Mouse (Mus musculus) T-helper 1 cell (primary cell): ENCODE data around the gene Cgref1.

ENCODE experiments used
- in situ Hi-C: fragments of 300-600 bp; cut with MboI, MseI; formaldehyde crosslinking; loops from one replicate; pipeline ENCODE4 v1.15.1; 2025; ENCODE audit warnings: high pct_unique_total_duplicates

Gene Cgref1

DNA sequence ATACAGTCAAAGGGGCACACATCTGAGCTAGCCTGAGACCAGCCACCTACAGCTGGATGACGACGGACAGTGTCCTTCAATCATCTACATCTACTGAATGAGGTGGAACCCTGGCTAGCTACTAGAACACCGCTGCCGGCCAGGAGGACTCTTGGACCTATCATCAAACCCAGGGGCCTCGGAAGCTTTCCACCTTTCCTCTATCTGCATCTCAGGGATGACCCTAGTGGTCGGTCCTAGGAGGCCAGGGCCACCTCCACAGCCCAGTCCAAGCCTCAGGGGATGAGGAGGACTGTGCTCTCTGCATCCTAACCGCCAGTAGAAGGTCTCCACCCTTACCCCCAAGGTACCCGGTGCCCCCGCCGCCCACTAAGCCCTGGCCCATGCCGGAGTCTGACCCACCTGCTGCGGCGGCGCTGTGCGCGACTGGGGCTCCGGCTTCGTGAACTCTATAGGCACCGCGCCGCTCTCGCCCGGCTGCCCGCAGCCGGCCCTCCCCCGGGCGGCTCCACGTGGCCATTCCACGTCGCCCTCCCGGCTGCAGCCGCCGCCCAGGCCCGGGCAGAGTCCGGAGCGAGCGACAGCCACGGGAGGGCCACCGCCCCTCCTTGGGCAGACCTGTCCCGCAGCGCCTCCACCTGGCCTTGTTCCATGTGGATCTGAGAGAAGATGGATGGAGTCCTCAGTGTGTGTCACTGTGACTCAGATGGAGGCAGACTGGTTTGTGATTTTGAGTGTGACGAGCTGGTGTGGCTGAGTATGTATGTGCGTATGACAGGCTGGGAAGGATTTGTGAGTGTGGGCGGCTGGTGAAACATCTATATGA, at the start of gene Cgref1:
Gene Cgref1 (minus strand): TSS at position 636 of the 826 bp plus-strand sequence.
- in situ Hi-C loops, result no loop called here

DNA sequence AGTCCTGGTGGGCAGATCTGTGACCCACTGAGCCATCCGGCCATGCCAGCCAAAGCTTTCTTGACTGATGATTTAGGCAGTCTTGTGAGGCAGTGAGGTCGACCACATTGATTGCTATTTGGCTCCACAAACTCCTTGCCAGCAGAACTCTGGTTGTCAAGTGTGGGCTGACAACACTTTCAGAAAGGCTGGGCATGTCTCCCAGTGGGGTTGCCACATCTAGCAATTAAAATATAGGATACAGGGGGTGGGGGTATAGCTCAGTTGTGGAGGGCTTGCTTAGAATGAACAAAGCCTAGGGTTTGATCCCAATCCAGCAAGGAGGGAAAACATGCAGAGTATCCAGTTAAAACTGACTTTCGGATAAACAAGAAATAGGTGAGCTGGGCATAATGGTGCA, 48.7 kb upstream of the Cgref1 start:
- in situ Hi-C loops, result no loop called here

DNA sequence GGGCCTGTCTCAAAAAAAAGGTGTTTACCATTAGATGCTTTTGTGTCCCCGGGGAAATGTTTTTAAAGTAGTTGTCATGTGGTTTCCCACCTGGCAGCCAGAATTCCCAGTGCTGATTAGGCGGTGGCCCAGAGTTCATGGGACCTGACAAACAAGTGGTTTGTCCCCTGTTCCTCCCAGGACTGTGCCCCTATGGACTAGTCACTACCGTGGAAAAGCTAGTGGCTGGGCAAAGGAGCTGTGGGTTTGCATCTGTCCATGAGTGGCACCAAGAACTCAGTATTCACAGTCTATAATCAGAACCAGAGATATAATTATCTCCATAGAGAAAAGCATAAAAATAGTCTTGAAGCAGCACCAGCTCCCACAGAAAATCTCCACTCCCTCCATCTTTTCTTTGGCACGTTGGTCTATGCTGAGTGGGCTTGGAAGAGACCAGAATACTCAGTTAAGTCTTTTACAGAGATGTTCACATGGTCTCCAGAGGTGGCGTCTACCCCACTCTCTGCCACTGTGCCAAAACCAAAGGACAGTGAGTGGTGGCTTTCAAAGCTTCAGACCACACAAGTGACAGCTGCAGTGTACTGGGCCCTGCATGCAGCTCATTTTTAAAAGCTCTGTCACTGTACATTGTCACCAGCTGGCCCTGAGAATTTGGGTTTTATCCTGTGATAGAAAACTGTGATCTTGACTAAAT, 47.7 kb upstream of the Cgref1 start:
- in situ Hi-C loops, result no loop called here

DNA sequence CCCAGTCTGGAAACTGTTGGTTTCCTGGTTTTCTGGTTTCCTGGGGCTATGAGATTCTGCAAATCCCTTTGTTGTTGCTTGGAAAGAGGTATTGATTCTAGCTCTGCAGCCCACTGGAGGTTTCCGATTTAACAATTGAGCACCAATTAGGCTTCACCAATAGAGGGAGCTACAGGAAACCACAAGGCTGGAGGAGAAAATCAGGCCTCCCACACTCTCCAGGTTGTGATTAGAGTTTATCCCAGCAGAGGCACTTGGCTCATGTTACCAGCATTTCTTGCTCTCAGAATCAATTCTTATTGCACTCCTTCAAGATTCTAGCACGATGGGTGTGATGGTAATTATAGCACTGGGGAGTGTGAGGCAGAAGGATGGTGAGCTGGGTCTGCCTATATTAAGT, 37.0 kb upstream of the Cgref1 start:
- in situ Hi-C loops, result loop anchor here (5.0 kb wide), 1 partner anchor 50 kb away; no protein-coding TSS in a partner anchor

DNA sequence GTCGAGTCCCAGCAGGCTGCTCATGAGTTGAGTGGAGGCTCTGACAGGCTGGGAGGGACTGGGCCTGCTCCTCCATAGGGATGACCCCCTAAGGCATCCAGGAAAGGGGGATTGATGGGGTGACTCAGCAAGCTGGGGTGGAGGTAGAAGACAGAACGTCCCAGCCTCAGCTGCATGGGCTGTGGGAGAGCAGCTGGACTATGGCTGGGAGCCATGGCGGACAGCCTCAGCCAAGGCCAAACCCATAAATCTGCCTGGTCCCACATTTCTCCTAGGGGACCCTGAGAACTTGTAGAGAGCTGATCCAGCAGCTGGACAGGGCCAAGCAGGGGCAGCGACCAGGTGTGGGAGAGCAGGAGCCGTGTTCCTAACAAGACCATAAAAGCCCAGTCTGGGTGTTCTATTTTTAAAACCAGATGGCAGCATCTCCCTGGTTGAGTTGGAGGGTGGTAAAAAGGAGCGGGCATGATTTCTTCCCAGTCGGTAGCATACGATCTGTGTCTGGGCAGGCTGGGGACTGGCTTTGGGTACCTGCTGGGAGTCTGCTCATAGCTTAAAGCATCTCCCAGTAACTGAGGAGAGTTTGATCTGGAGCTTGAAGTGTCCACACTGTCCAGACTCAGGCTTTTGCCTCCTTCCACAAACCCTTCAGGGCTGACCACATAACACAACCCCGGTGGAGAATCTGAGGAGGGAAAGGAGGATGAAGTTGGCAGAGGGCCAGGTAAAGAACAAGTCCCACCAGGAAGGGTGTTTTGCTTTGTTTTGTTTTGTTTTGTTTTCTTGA, 29.7 kb upstream of the Cgref1 start:
- in situ Hi-C loops, result no loop called here

DNA sequence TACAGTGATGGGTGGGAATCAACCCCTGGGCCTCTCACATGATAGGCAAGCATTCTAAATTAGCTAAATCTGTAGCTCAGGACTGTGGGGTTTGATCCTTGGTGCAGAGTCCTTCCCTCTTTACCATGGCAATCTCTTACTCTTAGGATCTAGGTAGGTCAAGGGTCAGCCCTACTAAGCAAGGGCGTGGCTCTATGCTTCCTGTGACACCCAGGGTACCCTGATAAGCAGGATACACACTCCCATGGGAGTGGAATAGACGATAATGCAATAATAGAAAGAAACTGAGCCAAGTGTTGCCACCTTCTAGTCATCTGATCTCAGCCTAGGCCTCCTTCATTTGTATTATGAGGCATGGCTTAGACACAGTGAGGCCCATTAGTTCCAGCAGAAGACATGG, 24.0 kb upstream of the Cgref1 start:
- in situ Hi-C loops, result no loop called here

DNA sequence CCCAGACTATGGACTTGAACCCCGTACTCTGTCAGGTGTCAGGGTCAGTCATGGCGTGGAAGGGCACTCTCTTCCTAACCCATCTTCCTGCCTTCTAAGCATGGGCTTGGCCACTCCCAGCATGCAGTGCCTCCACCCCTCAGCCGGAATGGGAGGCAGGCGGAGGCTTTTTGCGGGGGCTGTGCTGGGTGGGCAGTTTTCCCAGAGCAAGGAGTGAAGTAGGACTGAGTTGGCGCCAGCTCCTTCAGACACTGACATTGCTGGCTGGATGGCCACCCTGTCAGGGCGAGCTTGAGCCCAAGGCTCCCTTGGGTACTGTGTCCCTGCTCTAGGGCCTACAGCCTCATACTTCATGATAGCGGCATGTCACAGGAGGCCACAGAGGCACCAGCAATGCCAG, 23.0 kb upstream of the Cgref1 start, which contains the start of gene Tcf23:
Gene Tcf23 (plus strand): TSS at position 247 of the 400 bp plus-strand sequence.
- in situ Hi-C loops, result no loop called here

DNA sequence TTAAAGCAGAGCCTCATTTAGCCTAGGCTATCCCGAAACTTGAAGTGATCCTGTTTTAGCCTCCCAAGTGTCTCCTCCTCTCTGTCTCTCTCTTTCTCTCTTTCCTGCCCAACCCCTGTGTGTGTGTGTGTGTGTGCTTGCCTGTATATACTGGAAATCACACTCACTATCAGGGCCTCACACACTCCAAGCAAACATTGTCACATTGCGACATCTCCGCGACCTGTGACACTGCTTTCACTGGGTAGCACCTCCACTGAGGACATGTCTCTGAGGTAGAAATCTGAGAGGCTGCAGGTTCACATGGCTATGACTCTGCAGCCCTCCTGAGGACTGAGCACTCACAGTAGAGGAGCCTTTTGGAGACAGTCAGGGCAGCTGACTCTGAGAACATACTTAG, 20.8 kb upstream of the Cgref1 start:
- in situ Hi-C loops, result no loop called here

DNA sequence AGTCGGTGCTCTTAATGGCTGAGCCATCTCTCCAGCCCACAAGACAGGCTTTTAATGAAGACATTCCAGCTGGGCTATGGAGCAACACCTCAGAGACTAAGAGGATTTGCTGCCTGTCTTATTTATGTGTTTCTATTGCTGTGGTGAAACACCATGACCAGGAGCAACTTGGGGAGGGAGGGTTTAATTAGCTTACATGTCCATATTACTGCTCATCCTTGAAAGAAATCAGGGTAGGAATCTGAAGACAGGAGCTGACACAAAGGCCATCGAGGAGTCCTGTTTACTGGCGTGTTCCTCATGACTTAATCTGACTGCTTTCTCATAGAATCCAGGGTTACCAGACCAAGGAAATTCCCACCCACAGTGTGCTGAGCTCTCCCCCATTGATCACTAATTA, 18.5 kb upstream of the Cgref1 start:
- in situ Hi-C loops, result no loop called here

DNA sequence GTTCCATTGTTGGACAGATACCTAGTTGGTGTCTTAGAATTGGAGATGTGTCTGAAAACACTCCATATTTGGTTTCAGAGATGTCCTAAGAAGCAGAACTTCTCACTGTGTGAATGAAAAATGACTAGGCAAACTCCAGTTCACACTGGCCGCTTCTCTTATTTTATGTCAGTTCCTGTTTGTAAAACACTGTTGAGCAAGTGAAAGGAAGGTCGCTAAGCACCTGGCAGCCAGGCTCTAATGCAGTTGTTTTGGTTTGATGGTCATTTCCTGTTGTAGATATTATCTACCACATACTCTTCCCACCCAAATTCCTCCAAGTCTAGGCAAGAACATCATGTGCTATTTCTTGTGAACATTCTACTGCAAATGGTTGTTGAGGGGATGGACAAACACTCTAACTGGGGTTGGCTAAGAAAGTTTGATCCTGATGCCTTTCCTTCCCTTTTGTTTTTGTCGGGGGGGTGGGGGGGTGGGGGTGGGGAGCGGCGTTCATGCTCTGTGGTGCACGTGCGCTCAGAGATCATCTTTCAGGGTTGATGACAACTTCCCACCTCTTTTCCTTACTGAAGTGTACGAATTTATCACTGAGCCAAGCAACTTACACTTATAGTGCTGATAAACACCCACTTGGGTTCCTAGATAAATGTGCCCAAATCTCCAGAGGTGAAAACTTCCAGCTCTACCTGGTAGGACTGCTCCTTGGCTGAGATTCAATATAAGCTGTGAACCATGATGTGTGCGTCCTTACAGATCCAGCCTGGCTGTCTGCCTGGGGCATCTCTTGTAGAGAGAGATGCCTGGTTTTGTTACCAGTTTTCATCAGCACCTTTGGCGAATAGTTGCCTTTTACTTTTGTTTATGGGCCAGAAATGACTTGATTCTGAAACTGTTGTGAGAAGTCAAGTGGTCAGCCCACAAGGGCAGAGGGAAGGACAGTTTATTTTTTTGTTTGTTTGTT, 16.4 kb upstream of the Cgref1 start:
- in situ Hi-C loops, result no loop called here

DNA sequence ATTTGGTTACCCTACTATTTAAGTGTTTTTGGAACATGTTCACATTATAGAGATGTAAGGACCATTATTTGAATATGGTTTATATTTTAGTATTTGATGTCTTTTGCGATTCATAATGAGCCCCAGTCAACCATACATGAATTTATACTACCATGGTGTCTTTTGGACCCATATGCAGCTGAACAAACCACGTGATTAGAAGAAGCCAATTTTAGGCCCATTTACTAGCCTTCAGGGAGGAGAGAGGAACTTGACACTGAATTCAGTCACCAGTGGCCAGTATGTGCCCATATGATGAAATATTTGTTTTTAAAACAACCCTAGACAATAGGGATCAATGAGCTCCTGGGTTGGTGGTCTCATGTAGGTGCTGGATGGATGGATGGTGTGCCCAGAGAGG, 15.4 kb upstream of the Cgref1 start:
- in situ Hi-C loops, result no loop called here

DNA sequence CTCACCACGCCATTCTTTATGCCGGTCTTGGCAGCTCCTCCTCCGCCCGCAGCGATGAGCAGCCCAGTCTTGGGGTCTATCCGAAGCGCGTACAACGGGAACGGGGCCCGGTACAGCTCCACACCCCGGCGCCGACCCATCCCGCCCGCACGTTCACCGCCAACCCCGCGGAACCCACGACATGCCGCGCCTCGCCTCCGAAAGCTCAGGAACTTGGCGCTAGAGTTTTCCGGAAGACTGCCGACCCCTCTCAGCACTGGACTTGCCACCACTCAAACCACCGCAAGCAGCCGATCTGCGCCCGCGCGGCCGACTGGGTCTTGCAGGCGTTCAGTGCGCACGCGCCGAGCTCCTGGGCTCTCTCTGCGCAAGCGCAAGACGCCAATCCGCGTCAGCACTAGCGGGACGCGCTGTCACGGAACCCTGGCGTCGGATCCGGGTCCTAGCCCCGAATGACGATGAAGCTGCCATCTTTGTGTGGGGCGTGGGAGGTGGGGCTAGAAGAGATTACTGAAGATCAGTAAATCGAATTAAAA, 14.6 kb upstream of the Cgref1 start, which contains the start of gene Preb:
Gene Preb (minus strand): TSS at position 396 of the 536 bp plus-strand sequence.
- in situ Hi-C loops, result no loop called here

DNA sequence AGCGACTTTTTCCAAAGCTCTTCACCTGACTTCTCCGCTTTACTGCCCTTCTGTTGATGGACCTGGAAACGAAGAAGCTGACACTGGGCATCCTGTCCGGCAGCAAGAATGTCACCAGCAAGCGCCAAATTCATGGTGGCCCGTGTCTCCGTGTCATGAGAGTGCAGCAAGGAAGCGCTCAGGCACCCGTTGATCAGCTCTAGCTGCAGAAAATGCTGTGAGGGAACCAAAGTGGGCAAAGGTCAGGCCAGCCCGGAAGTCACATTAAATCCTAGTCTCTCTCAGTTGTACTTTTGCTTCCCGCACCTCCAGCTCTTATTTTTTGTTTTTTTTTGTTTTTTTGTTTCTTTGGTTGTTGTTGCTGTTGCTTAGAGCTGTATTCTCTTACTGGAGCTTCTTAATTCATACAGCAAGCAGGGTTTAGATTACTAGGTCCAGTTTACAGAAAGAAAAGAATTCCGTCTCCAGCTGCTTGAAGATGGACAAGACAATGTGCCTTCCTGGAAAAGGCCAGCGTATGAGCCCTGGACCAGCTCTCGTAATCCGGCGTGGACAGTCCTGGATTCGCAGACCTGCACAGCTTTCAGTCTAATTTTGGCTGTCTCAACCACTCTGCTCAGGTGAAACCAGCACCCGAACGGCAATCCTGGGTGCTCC, 13.9 kb upstream of the Cgref1 start:
- in situ Hi-C loops, result no loop called here

DNA sequence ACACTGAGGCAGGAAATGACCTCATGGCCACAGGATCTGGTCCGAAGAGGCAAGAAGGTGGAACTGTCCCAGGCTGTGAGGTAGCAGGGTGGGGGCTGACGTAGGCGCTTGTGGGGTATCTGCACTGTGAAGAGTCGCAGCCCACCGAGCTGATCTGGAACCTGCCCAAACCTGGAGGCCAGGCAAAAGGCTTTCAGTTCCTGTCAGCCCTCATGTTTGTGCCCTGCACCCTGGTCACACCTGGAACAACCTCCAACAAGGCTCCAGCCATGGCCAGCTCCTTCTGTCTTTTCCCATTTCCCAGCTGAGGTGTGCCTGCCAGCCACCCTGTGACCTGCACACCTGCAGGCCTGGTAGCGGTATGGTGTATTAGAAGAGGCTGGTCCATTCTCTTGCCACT, 12.5 kb upstream of the Cgref1 start:
- in situ Hi-C loops, result no loop called here

DNA sequence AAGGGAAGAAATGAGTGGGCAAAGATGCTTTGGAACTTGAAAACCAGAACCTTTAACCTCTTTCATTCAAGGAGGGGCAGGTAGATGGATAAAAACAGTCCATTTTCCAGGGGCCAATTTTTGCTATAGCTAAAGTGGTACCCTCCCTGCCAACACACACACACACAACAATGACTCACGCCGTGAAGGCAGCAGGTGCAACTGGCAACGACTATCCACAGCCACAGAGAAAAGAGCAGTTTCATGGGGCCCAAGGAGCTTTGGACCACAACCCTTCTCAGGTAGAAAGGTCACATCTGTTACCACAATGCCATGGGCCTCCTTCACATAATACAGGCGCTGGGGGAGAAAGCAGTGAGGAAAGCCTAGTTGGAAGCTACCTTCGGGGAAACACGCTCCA, 10.4 kb upstream of the Cgref1 start:
- in situ Hi-C loops, result no loop called here

DNA sequence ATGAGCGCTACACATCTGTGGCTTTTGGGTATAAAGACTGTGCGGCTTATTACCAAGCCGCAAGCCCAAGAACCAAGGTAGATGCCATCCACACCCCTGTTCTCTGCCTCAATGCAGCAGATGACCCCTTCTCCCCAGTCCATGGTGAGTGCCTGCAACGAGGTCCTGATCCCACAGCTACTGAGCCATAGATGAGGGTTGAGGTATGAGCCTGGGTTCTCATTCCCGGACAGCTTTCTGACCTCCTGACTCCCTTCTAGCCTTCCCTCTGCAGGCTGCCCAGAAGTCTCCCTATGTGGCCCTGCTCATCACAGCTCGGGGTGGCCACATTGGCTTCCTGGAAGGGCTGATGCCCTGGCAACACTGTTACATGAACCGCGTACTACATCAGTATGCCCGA, 9.2 kb upstream of the Cgref1 start:
- in situ Hi-C loops, result no loop called here

DNA sequence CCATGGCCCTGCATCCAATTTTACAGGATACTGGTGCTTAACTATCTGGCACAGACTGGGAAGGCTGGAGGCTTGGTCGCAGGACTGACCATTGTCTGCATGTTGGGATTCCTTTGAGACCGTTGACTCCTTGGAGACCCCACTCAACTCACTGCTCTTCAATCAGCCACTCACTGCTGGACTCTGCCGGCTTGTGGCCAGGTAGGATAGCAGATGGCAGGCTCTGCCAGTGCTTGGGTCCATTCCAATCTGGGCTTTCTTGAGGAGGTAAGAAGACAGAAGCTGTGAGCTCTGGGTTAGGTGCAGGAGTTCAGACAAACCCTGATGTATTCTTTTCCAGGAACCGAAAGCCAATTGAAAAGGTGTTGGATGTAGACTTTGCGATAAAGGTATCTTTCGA, 8.7 kb upstream of the Cgref1 start:
- in situ Hi-C loops, result no loop called here

DNA sequence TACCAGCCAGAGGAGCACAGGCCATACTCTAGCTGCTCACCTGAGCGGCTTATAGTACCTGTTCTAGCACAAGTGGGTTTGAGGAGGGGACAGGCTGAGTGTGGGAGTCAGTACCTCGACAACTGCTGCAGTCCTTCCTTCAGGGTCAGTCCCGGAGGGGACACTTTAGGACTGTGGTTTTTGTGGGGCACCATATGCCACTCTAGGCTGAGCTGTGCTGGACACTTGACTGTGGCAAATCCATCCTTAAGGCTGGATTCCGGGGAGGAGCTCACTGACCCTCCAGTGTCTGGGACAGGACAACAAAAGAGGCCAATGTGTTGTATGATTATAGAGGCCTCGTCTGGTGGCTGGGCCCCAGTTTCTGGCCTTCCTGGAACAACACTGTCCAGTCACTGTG, 7.2 kb upstream of the Cgref1 start:
- in situ Hi-C loops, result no loop called here

DNA sequence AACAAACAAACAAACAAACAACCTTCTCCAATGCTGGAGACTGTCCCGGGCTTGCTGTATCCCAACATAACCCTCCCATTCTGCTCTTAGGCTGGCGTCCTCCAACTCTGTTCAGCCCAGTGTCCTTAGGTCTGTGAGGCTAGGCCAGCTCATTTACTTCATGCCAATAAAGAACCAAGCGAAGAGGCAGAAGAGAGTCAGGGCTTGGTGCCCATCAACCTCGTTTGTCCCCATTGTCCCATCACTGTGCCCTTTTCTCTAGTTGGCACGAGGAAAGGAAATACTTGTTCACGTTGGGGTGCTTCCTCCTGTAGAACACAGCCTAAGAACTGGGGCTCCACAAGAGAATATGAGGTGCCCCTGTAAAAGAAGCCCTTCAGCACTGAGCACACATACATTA, 6.3 kb upstream of the Cgref1 start:
- in situ Hi-C loops, result no loop called here

DNA sequence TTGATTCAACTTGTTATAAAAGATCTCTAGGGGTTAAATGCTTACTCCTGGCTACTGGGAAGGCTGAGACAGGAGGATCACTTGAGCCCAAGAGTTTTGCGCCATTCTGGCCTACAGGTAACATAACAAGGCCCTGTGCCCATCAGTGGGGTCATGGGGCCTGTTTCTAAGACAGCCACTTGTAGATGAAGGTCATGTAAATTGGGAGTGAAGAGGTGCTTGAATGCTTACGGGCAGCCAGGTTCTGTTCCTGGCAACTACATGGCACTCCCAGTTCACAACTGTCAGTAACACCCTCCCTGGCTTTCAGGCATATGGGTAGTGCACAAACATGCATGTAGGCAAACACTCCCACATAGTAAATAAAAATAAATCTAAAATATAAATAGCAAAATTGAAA, 5.5 kb upstream of the Cgref1 start:
- in situ Hi-C loops, result no loop called here
